Mouse (Mus musculus) A20 (cell line): Measurements from ENCODE around the gene Cryzl2.
A peak's percentile ranks its signal among the peaks of the same experiment; 100 is the strongest.

ENCODE experiments used
- DNase-seq: peaks from one replicate; pipeline ENCODE4 v3.0.0-alpha.2; 2011; ENCODE audit warnings: low read depth, low spot score

Cryzl2 gene

GRCm38 (mm10) chr1:157443026-157443722 is 15.2 kb upstream of the Cryzl2 start:
- no peak for DNase-seq

- DNase-seq = no peak
Measured at GRCm38 (mm10) chr1:157443723-157444561, 14.4 kb upstream of the Cryzl2 start.

GRCm38 (mm10) chr1:157444632-157445300 is 13.6 kb upstream of the Cryzl2 start:
- DNase-seq = no peak

- peak; percentile 2 for DNase-seq
Measured at GRCm38 (mm10) chr1:157445398-157445910, 12.9 kb upstream of the Cryzl2 start.

GRCm38 (mm10) chr1:157446325-157446724 is 12.1 kb upstream of the Cryzl2 start:
- DNase-seq = peak; percentile 63

GRCm38 (mm10) chr1:157447142-157447541 is 11.2 kb upstream of the Cryzl2 start:
- no peak for DNase-seq

GRCm38 (mm10) chr1:157448164-157448804 is 10.1 kb upstream of the Cryzl2 start:
- DNase-seq = no peak

- no peak for DNase-seq
Measured at GRCm38 (mm10) chr1:157448805-157449188, 9.6 kb upstream of the Cryzl2 start.

GRCm38 (mm10) chr1:157449532-157449931 is 8.8 kb upstream of the Cryzl2 start:
- no peak for DNase-seq

- no peak for DNase-seq
Measured at GRCm38 (mm10) chr1:157449981-157450636, 8.3 kb upstream of the Cryzl2 start.

- DNase-seq = no peak
Measured at GRCm38 (mm10) chr1:157452284-157452683, 6.1 kb upstream of the Cryzl2 start.

- no peak for DNase-seq
Measured at GRCm38 (mm10) chr1:157452759-157453549, 5.4 kb upstream of the Cryzl2 start.

GRCm38 (mm10) chr1:157454876-157455275 is 3.5 kb upstream of the Cryzl2 start:
- DNase-seq = no peak

- no peak for DNase-seq
Measured at GRCm38 (mm10) chr1:157457789-157458188, 588 bp upstream of the Cryzl2 start.

GRCm38 (mm10) chr1:157459904-157460303 is 1.5 kb downstream of the Cryzl2 start:
- DNase-seq = no peak

- DNase-seq = no peak
Measured at GRCm38 (mm10) chr1:157461276-157461675, 2.9 kb downstream of the Cryzl2 start.

- DNase-seq = no peak
Measured at GRCm38 (mm10) chr1:157462336-157462735, 4.0 kb downstream of the Cryzl2 start.

- DNase-seq = peak; percentile 47
Measured at GRCm38 (mm10) chr1:157465194-157465593, 6.8 kb downstream of the Cryzl2 start.

- DNase-seq = no peak
Measured at GRCm38 (mm10) chr1:157467866-157468265, 9.5 kb downstream of the Cryzl2 start.

GRCm38 (mm10) chr1:157470761-157471386 is 12.5 kb downstream of the Cryzl2 start:
- DNase-seq = no peak
